Mouse (Mus musculus) heart, embryonic 15.5 days (tissue): Measurements from ENCODE around the gene Dvl1. TPM values are rescaled to one million over a fixed set of nuclear protein-coding genes. Genes with fewer than 3 reads are reported as not detected.
A peak's percentile ranks its signal among the peaks of the same experiment; 100 is the strongest.

ENCODE experiments used
- ATAC-seq: fragments of 200-750 bp; cut with Nextera tagmentation; replicated peaks from 2 replicates; pipeline ENCODE4 v1.8.0; 2017; ENCODE audit warnings: low read depth, moderate TSS enrichment; ENCODE audit not compliant: insufficient number of reproducible peaks, insufficient read depth, low FRiP score
- H3K27ac ChIP-seq: fragments of 300-500 bp; sonication (generic); 2 replicates; pipeline ENCODE4 v1.5.1; 2015; ENCODE audit warnings: mild to moderate bottlenecking, inconsistent platforms
- H3K27me3 ChIP-seq: fragments of 300-500 bp; sonication (generic); 2 replicates; pipeline ENCODE4 v1.6.1; 2015; ENCODE audit warnings: inconsistent platforms
- H3K36me3 ChIP-seq: fragments of 300-500 bp; sonication (generic); 2 replicates; pipeline ENCODE4 v1.6.1; 2015; ENCODE audit warnings: mild to moderate bottlenecking, inconsistent platforms
- H3K4me1 ChIP-seq: fragments of 300-500 bp; sonication (generic); replicated peaks from 2 replicates; pipeline ENCODE4 v1.6.1; 2015; ENCODE audit warnings: inconsistent platforms
- H3K4me2 ChIP-seq: fragments of 300-500 bp; sonication (generic); 2 replicates; pipeline ENCODE4 v1.6.1; 2015; ENCODE audit warnings: inconsistent platforms, mild to moderate bottlenecking, moderate library complexity
- H3K4me3 ChIP-seq: fragments of 300-500 bp; sonication (generic); 2 replicates; pipeline ENCODE4 v1.5.1; 2015; ENCODE audit warnings: mild to moderate bottlenecking, inconsistent platforms
- H3K9ac ChIP-seq: fragments of 300-500 bp; sonication (generic); 2 replicates; pipeline ENCODE4 v1.6.1; 2015; ENCODE audit warnings: mild to moderate bottlenecking, inconsistent platforms
- H3K9me3 ChIP-seq: fragments of 300-500 bp; sonication (generic); replicated peaks from 2 replicates; pipeline ENCODE4 v1.6.1; 2016; ENCODE audit warnings: inconsistent platforms
- WGBS: fragments of 180-500 bp; shearing (Covaris S2); methylation state at CpG from one replicate; pipeline ENCODE4 v1.1.7; 2015; ENCODE audit warnings: mixed read lengths; 5-methylcytosine and 5-hydroxymethylcytosine counted together
- polyA plus RNA-seq: library from polyadenylated mRNA; unstranded; fragments of >200 nt; fragmentation: Nextera tagmentation; extraction: Ambion mirVana; gene quantifications from 2 replicates; pipeline ENCODE4 v1.2.1, GENCODE M21; 2015

Gene Dvl1
- polyA plus RNA-seq, 1 experiment from 2014 or later = 8.1 TPM

- H3K9me3 ChIP-seq = no peaks in the 10 kb centered on the region
- H3K4me2 ChIP-seq = no peak overlapping the region
- H3K9ac ChIP-seq = no peak overlapping the region
- H3K36me3 ChIP-seq = peaks cover 35% of the 10 kb centered on the region
- H3K4me3 ChIP-seq = no peak overlapping the region
- no peak overlapping the region for H3K27ac ChIP-seq
- H3K4me1 ChIP-seq = peaks cover 28% of the 10 kb centered on the region
- no peaks in the 10 kb centered on the region for H3K27me3 ChIP-seq
- ATAC-seq = no peak
- WGBS = 88% methylated on average over 4 of the region's 4 CpGs
Measured at GRCm38 (mm10) chr4:155829866-155830265, 17.3 kb upstream of the Dvl1 start.

- H3K27ac ChIP-seq = 0 out of 2 replicates have a peak overlapping the region, but pooled peaks have one; percentile 15
Measured at GRCm38 (mm10) chr4:155830596-155830995, 16.6 kb upstream of the Dvl1 start.

GRCm38 (mm10) chr4:155831205-155831766 is 15.9 kb upstream of the Dvl1 start, which contains the start of gene Aurkaip1:
TSS of gene Aurkaip1 (plus strand) at chr4:155831272.
- peak within 1 kb of the TSS; percentile 66 for H3K4me3 ChIP-seq
- H3K27ac ChIP-seq = peak within 1 kb of the TSS; percentile 93
- H3K9ac ChIP-seq = peak within 1 kb of the TSS; percentile 75
- under 1% methylated on average over 49 of the region's 49 CpGs for WGBS
- peak within 1 kb of the TSS; percentile 83 for H3K4me2 ChIP-seq
- ATAC-seq = peak; percentile 93
- no peaks in the 10 kb centered on the region for H3K27me3 ChIP-seq
- H3K36me3 ChIP-seq = peaks cover 24% of the 10 kb centered on the region
- peaks cover 28% of the 10 kb centered on the region for H3K4me1 ChIP-seq
- no peaks in the 10 kb centered on the region for H3K9me3 ChIP-seq

More at GRCm38 (mm10) chr4:155830596-155830995, 16.6 kb upstream of the Dvl1 start:
- Histone ChIP-seq H3K4me1 (peaks cover 28% of the 10 kb centered on the region), H3K9me3 (no peaks in the 10 kb centered on the region), H3K4me2 (peak overlapping the region; percentile 83), H3K36me3 (peaks cover 27% of the 10 kb centered on the region), H3K4me3 (peak overlapping the region; percentile 66), H3K27me3 (no peaks in the 10 kb centered on the region), H3K9ac (no peak overlapping the region)
- no peak for ATAC-seq
- WGBS = 51% methylated on average over 8 of the region's 8 CpGs

GRCm38 (mm10) chr4:155831831-155832230 is 15.4 kb upstream of the Dvl1 start:
- Histone ChIP-seq H3K4me2 (peak overlapping the region; percentile 83), H3K27me3 (no peaks in the 10 kb centered on the region), H3K4me3 (peak overlapping the region; percentile 66), H3K27ac (peak overlapping the region; percentile 93), H3K9me3 (no peaks in the 10 kb centered on the region), H3K4me1 (peaks cover 28% of the 10 kb centered on the region), H3K9ac (peak overlapping the region; percentile 75), H3K36me3 (peaks cover 19% of the 10 kb centered on the region)
- under 1% methylated on average over 25 of the region's 25 CpGs for WGBS
- ATAC-seq = peak; percentile 17

GRCm38 (mm10) chr4:155832321-155832720 is 14.9 kb upstream of the Dvl1 start:
- Histone ChIP-seq H3K4me1 (peaks cover 28% of the 10 kb centered on the region), H3K27ac (peak overlapping the region; percentile 93; the same call in 1 of the 2 replicates)
- 48% methylated on average over 10 of the region's 10 CpGs for WGBS

GRCm38 (mm10) chr4:155833234-155833633 is 14.0 kb upstream of the Dvl1 start:
- no peak overlapping the region for H3K4me2 ChIP-seq

More at GRCm38 (mm10) chr4:155832321-155832720, 14.9 kb upstream of the Dvl1 start:
- peak overlapping the region; percentile 83 for H3K4me2 ChIP-seq
- H3K9me3 ChIP-seq = no peaks in the 10 kb centered on the region
- H3K9ac ChIP-seq = peak overlapping the region; percentile 75
- peaks cover 14% of the 10 kb centered on the region; the same call in 1 of the 2 replicates for H3K36me3 ChIP-seq
- H3K27me3 ChIP-seq = no peaks in the 10 kb centered on the region
- peak overlapping the region; percentile 66 for H3K4me3 ChIP-seq
- ATAC-seq = no peak

GRCm38 (mm10) chr4:155833836-155834235 is 13.4 kb upstream of the Dvl1 start:
- Histone ChIP-seq H3K27me3 (no peaks in the 10 kb centered on the region), H3K9me3 (no peaks in the 10 kb centered on the region), H3K4me2 (0 out of 2 replicates have a peak overlapping the region, but pooled peaks have one; percentile 17), H3K27ac (peak overlapping the region; percentile 49), H3K4me1 (peaks cover 42% of the 10 kb centered on the region), H3K9ac (no peak overlapping the region), H3K36me3 (peaks cover 6% of the 10 kb centered on the region; the same call in 1 of the 2 replicates), H3K4me3 (no peak overlapping the region)
- no peak for ATAC-seq
- WGBS = 18% methylated on average over 2 of the region's 2 CpGs

More at GRCm38 (mm10) chr4:155833234-155833633, 14.0 kb upstream of the Dvl1 start:
- peaks cover 6% of the 10 kb centered on the region; the same call in 1 of the 2 replicates for H3K36me3 ChIP-seq
- H3K27me3 ChIP-seq = no peaks in the 10 kb centered on the region
- H3K4me1 ChIP-seq = peaks cover 37% of the 10 kb centered on the region
- WGBS = 86% methylated on average over 4 of the region's 4 CpGs
- no peak overlapping the region for H3K27ac ChIP-seq
- no peak overlapping the region for H3K4me3 ChIP-seq
- H3K9me3 ChIP-seq = no peaks in the 10 kb centered on the region
- H3K9ac ChIP-seq = no peak overlapping the region
- no peak for ATAC-seq

GRCm38 (mm10) chr4:155837404-155838010 is 9.7 kb upstream of the Dvl1 start:
- H3K4me1 ChIP-seq = peaks cover 60% of the 10 kb centered on the region
- ATAC-seq = peak; percentile 11; the same call in 1 of the 2 replicates
- no peak overlapping the region for H3K9ac ChIP-seq
- H3K27me3 ChIP-seq = peaks cover 5% of the 10 kb centered on the region; the same call in 1 of the 2 replicates
- H3K4me3 ChIP-seq = no peak overlapping the region
- H3K36me3 ChIP-seq = peaks cover 8% of the 10 kb centered on the region; the same call in 1 of the 2 replicates
- peak overlapping the region; percentile 85 for H3K27ac ChIP-seq
- WGBS = 47% methylated on average over 11 of the region's 11 CpGs
- no peaks in the 10 kb centered on the region for H3K9me3 ChIP-seq
- peak overlapping the region; percentile 21; the same call in 1 of the 2 replicates for H3K4me2 ChIP-seq

GRCm38 (mm10) chr4:155838187-155839153 is 8.7 kb upstream of the Dvl1 start:
- Histone ChIP-seq H3K9me3 (no peaks in the 10 kb centered on the region), H3K4me1 (peaks cover 51% of the 10 kb centered on the region), H3K4me3 (peak overlapping the region; percentile 53; the same call in 1 of the 2 replicates), H3K27me3 (peaks cover 5% of the 10 kb centered on the region; the same call in 1 of the 2 replicates), H3K27ac (peak overlapping the region; percentile 85), H3K9ac (no peak overlapping the region), H3K36me3 (peaks cover 2% of the 10 kb centered on the region; the same call in 1 of the 2 replicates), H3K4me2 (peak overlapping the region; percentile 85; the same call in 1 of the 2 replicates)
- no peak for ATAC-seq
- 36% methylated on average over 8 of the region's 8 CpGs for WGBS

GRCm38 (mm10) chr4:155839483-155839910 is 7.7 kb upstream of the Dvl1 start, which contains the start of gene Mxra8:
TSS of gene Mxra8 (plus strand) at chr4:155839680.
- Histone ChIP-seq H3K36me3 (peaks cover 2% of the 10 kb centered on the region; the same call in 1 of the 2 replicates), H3K27ac (peak within 1 kb of the TSS; percentile 85), H3K9ac (peak within 1 kb of the TSS; percentile 62), H3K4me2 (peak within 1 kb of the TSS; percentile 85), H3K4me1 (peaks cover 42% of the 10 kb centered on the region), H3K4me3 (peak within 1 kb of the TSS; percentile 53), H3K9me3 (no peaks in the 10 kb centered on the region), H3K27me3 (peaks cover 5% of the 10 kb centered on the region; the same call in 1 of the 2 replicates)
- peak; percentile 87 for ATAC-seq
- 5% methylated on average over 16 of the region's 16 CpGs for WGBS
